Mouse (Mus musculus): ENCODE results near the gene Ang. TPM values are rescaled to one million over a fixed set of nuclear protein-coding genes. Genes with fewer than 3 reads are reported as not detected.

Gene Ang
- total and polyA plus RNA-seq, 3 experiments = 0.44 to 2.2 (median 1.2) TPM

DNA sequence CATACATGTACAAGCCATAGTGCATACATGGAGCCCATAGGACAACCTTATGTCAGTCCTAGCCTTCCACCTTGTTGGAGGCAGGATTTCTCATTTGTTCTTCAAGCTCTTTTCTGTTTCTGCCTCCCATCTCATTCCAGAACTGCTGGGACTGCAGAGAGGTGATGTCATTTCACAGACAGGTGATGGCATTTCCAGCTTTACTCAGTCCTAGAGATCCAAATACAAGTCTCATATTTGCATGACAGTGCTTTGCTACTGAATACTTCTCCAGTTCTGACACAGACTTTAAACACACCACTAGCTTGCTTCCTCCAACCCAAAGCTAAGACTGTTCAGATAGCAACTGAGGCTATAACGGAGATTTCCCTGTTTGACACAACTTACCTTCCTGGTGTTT lies 11.8 kb upstream of the Ang start:
- Histone ChIP-seq H3K27me3 (replicated peaks) (peaks cover 8% of the 10 kb centered on the region), H3K9me3 (replicated peaks; ENCODE audit: low read length) (no peaks in the 10 kb centered on the region), H3K36me3 (replicated peaks in 1 of 2; ENCODE audit: control insufficient read depth in 1 of 2, insufficient read depth in 1 of 2, low read length in 1 of 2) (no peaks in the 10 kb centered on the region), H3K27ac (ENCODE audit: insufficient read depth, low read depth) (no peak overlapping the region), H3K79me2 (replicated peaks; ENCODE audit: control insufficient read depth, extremely low read depth, insufficient read depth, poor library complexity, severe bottlenecking) (no peaks in the 10 kb centered on the region), H3K9ac (ENCODE audit: insufficient read depth, low read depth) (no peak overlapping the region), H3K4me2 (ENCODE audit: insufficient read depth, low read depth, poor library complexity, severe bottlenecking) (no peak overlapping the region), H3K4me3 (replicated peaks in 1 of 3; ENCODE audit: low read depth in 2 of 3, low read length in 2 of 3, poor library complexity in 1 of 3) (no peak overlapping the region), H3K4me1 (ENCODE audit: control insufficient read depth in 1 of 2, insufficient read depth in 2 of 2) (peaks cover 4 to 24% of the 10 kb centered on the region in 2 experiments; a peak in 3 of 4 replicates)
- no peak for DNase-seq (ENCODE audit: extremely low read depth)
- in situ Hi-C loops (cut with MboI; ENCODE audit: low pct_ligation_motif_present, low pct_unique_long_range_greater_than_20kb, low sequenced_read_pairs) (no loop called here), dilution Hi-C loops (cut with MboI; ENCODE audit: extremely low pct_ligation_motif_present, extremely low pct_unique_long_range_greater_than_20kb, low sequenced_read_pairs) (no loop called here)
- TF ChIP-seq ZMIZ1 (IDR thresholded peaks at IDR 0.05; ENCODE audit: low read depth, low read length) (no peak), BHLHE40 (IDR thresholded peaks at IDR 0.05; ENCODE audit: low read depth, low read length) (no peak), ETS1 (conservative IDR thresholded peaks at IDR 0.05; ENCODE audit: low read depth, low read length) (no peak), MYC (IDR thresholded peaks at IDR 0.05; ENCODE audit: low read depth, low read length) (no peak), JUN (IDR thresholded peaks at IDR 0.05; ENCODE audit: insufficient read depth, low read depth, low read length) (peak; percentile 51), NELFE (IDR thresholded peaks at IDR 0.05; ENCODE audit: low read depth, low read length) (no peak), ELF1 (IDR thresholded peaks at IDR 0.05; ENCODE audit: low read depth, low read length) (no peak), IRF4 (IDR thresholded peaks at IDR 0.05; ENCODE audit: low read depth, low read length) (peak; percentile 40; the same call in 1 of the 2 replicates), POLR2A (IDR thresholded peaks at IDR 0.05; ENCODE audit: low read depth, low read length) (no peak), HCFC1 (IDR thresholded peaks at IDR 0.05; ENCODE audit: low read depth, low read length) (no peak), CHD2 (IDR thresholded peaks at IDR 0.05; ENCODE audit: low read length) (0 out of 2 replicates have a peak, but pooled peaks have one; percentile 28), EP300 (IDR thresholded peaks at IDR 0.05; ENCODE audit: low read length) (peak; percentile 58; the same call in 1 of the 2 replicates), TCF12 (IDR thresholded peaks at IDR 0.05; ENCODE audit: low read depth, low read length) (no peak)

DNA sequence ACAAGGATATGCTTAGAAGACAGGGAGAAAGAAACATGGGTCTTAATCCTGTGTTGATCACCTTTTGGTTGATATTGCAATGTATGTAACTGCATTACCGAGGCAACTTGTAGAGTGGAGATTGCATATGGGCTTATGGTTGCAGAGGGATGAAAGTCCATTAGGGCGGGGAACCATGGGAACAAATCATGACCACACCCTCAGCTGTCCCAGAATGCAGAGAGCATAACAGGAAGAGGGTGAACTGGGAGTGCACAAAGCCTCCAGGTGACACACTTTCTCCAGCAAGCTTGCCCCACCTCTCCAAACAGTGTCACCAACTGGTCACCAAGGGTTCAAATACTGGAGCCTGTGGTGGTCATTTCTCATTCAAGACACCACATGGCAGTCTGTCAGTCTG lies 9.9 kb upstream of the Ang start:
- H3K9me3 ChIP-seq (replicated peaks; ENCODE audit: low read length) = no peaks in the 10 kb centered on the region
- in situ Hi-C loops (cut with MboI; ENCODE audit: low pct_ligation_motif_present, low pct_unique_long_range_greater_than_20kb, low sequenced_read_pairs) (no loop called here), dilution Hi-C loops (cut with MboI; ENCODE audit: extremely low pct_ligation_motif_present, extremely low pct_unique_long_range_greater_than_20kb, low sequenced_read_pairs) (no loop called here)
- TF ChIP-seq TCF12 (IDR thresholded peaks at IDR 0.05; ENCODE audit: low read depth, low read length) = no peak
- no peak for TF ChIP-seq GABPA (IDR thresholded peaks at IDR 0.05; ENCODE audit: insufficient replicate concordance, low read depth, low read length)
- TF ChIP-seq MAZ (IDR thresholded peaks at IDR 0.05; ENCODE audit: low read depth, low read length) = no peak
- TF ChIP-seq RCOR1 (conservative IDR thresholded peaks at IDR 0.05; ENCODE audit: low read depth, low read length) = no peak
- no peak for TF ChIP-seq JUND (conservative IDR thresholded peaks at IDR 0.05; ENCODE audit: low read depth, low read length)
- no peak for TF ChIP-seq MAX (IDR thresholded peaks at IDR 0.05; ENCODE audit: low read length)
- TF ChIP-seq CTCF (conservative IDR thresholded peaks at IDR 0.05 in 1 of 2, IDR thresholded peaks at IDR 0.05 in 1 of 2; ENCODE audit: low read depth in 2 of 2, low read length in 2 of 2) = no peak
- TF ChIP-seq MXI1 (IDR thresholded peaks at IDR 0.05; ENCODE audit: low read depth, low read length) = no peak
- TF ChIP-seq USF1 (IDR thresholded peaks at IDR 0.05; ENCODE audit: low read depth, low read length) = no peak
- TF ChIP-seq CHD1 (IDR thresholded peaks at IDR 0.05; ENCODE audit: low read depth, low read length) = no peak
- no peak for TF ChIP-seq NELFE (IDR thresholded peaks at IDR 0.05; ENCODE audit: low read depth, low read length)
- TF ChIP-seq ZMIZ1 (IDR thresholded peaks at IDR 0.05; ENCODE audit: low read depth, low read length) = no peak
- TF ChIP-seq CHD2 (IDR thresholded peaks at IDR 0.05; ENCODE audit: low read length) = no peak
- TF ChIP-seq MEF2A (IDR thresholded peaks at IDR 0.05; ENCODE audit: borderline replicate concordance, low read depth, low read length) = no peak
- no peak for TF ChIP-seq KAT2A (IDR thresholded peaks at IDR 0.05; ENCODE audit: insufficient replicate concordance, low read length)
- no peak overlapping the region for H3K4me2 ChIP-seq (ENCODE audit: insufficient read depth, low read depth, poor library complexity, severe bottlenecking)
- H3K36me3 ChIP-seq (replicated peaks in 1 of 2; ENCODE audit: control insufficient read depth in 1 of 2, insufficient read depth in 1 of 2, low read length in 1 of 2) = no peaks in the 10 kb centered on the region
- no peaks in the 10 kb centered on the region for H3K79me2 ChIP-seq (replicated peaks; ENCODE audit: control insufficient read depth, extremely low read depth, insufficient read depth, poor library complexity, severe bottlenecking)
- peaks cover 4 to 35% of the 10 kb centered on the region in 2 experiments; a peak in 3 of 4 replicates for H3K4me1 ChIP-seq (ENCODE audit: control insufficient read depth in 1 of 2, insufficient read depth in 2 of 2)
- H3K27ac ChIP-seq (ENCODE audit: insufficient read depth, low read depth) = no peak overlapping the region
- no peak for DNase-seq (ENCODE audit: extremely low read depth)
- no peak overlapping the region for H3K4me3 ChIP-seq (replicated peaks in 1 of 3; ENCODE audit: low read depth in 2 of 3, low read length in 2 of 3, poor library complexity in 1 of 3)
- no peak overlapping the region for H3K9ac ChIP-seq (ENCODE audit: insufficient read depth, low read depth)
- H3K27me3 ChIP-seq (replicated peaks) = peaks cover 5% of the 10 kb centered on the region

All from CH12.LX (cell line).